Mouse (Mus musculus): ENCODE measurements at regions not wholly inside any gene's neighbourhood (a gene's known extent, or its start where the extent isn't known, plus 50 kb on each side); places are given as distances from the start of the nearest gene placed in this dataset.
A peak's percentile ranks its signal among the peaks of the same experiment; 100 is the strongest.

DNA sequence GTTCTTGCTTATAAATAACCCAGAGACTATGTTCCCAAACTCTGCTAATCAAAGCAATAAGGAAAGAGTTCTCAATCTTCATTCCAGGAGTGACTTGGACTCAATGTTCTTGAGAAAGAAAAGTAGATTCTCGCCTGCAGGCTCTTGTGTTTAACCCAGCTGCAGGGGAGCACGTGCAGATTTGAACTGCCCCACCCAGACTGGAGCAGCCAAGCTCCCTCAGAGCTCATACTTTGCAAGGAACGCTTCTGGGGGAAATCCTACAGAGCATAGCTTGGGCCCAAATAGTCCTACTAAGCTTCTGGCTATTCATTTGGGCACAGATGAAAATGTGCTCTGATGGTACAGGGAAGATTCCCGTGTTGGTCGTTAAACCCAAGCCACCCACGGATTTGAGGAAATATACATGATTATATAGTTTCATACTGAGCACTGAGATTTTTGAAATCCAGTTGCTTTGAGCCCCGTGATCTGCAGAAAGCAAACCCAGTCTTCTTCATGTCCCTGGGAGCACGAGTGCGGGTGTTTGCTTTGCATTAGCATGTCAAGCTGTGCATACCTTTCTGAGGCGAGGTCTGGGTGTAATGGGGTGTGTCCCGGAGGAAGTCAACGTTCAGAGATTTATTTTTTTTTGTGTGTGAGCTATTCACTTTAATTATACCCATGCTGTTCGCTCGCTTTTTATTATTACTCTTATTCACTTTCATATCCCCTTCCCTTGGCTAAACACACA, 99.1 kb upstream of the Trp63 start:
- no peak for DNase-seq (ENCODE audit: low read depth)

DNA sequence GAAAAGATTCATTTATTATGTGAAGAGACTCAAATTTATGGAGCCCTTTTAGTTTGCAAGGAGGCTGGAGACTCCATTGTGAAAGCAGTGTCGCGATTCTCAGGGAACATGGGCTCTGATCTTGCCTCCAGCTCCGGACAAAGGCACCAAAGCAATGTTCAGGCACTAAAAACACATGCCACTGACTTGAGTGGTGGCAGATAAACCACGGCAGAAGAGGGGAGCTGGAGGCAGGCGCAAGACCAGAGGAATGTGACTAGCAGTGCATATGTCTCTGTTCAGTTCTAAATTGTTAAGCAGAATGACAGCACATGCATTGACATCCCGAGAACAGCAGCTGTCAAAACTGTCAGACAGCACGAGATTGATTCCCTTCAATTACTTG, 98.5 kb upstream of the Trp63 start:
- no peak for DNase-seq (ENCODE audit: low read depth)

DNA sequence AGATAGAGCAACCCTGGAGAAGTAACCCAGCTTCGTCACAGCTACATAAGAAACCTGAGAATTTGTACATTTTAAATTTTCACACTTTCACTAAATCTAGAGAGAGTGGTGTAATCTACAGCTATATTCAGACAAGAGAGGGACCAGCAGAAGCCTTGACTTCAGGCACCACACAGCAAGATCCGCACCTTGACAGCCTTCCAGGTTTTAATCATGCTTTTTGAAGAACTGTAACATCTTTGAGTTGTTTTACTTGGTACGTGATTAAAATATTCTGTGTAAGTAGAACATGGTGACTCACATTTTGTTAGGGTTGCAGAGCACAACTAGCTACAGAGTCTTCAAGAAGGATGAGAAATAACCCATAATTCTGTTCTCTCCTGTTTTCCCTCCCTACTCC, 97.6 kb upstream of the Trp63 start:
- DNase-seq (ENCODE audit: low read depth), result no peak

DNA sequence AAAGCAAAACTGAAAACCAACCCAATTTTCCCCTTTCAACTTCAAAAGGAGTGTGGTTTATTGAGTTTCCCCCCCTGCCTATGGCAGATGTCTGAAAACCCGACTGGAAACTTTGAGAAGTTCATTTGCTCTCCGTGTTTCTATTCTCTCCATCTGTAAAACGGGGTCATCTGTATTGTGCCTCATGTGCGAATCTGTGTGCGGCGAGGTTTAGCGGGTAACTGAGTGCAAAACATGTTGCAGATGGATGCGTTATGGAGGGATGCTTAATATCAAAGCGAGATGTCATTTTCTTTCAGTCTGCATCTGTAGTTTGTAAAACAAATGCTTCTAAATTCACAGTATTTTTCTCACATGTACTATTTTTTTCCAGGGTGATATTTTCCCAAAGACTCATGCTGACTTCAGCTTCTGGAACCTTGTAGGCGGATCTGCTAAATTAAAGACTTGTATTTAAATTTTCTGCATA, 95.7 kb upstream of the Trp63 start:
- peak; percentile 29 for DNase-seq (ENCODE audit: low read depth)

DNA sequence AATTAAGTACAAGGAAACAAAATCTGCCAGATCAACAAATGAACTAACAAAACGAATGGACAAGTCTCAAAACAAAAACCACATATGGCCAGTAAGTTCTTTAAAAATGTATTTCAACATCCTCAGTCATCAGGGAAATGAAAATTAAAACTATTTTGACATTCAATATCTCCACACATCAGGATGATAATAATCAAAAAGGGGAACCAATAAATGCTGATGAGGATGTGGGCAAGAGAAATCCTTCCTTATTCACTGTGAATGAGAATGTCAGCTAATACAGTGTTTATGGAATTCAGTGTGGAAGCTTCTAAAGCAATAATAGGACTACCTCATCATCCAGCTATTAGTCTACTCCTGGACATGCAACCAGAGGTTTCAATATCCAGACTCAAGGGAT, 86.1 kb upstream of the Trp63 start:
- DNase-seq (ENCODE audit: low read depth), result no peak

DNA sequence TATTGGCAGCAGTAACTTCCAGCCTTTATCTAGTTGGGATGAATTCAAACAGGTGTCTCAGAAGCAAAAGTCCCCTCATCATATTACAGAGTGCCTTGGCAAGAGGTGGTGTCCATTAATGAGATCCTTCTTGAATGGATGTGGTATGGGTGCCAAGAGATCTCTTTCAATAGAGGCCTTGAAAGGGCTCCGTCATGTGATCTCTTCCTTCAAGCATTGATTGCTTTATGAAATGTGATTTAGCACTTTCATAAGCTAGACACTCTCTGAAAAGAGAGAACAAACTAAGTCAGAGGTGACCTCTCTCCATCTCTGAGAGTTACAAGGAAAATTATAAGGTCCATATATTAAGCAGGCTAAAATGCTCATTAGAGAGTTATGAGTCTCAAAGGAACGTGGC, 80.4 kb upstream of the Trp63 start:
- no peak for DNase-seq (ENCODE audit: low read depth)

DNA sequence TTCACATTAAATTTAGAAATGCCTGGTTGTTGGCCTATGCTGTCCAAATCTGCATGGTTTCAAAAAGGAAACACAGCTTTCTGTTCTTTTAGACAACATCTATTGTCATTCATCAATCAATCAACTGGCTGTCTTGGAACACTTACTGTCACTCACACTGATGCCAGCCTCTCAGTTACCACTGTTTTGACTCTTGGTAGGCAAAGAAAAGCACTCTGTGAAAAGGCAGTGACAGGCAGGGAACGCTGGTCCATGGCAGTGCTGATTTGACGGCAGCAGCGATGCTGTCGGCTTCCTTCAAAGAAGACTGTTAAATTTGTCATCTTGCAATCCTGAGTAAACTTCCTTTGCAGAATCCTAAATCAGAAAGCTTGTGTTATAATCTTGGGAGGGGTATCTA, 68.3 kb upstream of the Trp63 start:
- DNase-seq (ENCODE audit: low read depth), result no peak

DNA sequence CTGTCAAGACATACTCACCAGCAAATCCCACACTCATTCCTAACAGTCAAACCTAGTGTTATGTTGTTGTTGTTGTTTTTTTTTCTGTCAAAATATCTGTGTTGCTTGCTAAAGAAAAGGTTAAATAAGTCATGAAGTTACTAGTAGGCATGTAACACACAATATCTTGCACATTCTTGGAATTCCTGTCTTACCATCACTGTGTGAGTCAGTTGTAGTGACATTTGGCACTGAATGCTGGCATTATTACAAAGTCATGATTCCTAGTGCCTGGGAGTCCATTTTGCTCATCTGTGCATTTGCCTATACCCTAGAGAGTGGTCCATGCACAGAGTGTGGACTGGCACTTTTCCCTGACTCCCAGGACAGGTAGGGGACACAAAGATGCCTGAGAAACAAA, 67.9 kb upstream of the Trp63 start:
- no peak for DNase-seq (ENCODE audit: low read depth)

DNA sequence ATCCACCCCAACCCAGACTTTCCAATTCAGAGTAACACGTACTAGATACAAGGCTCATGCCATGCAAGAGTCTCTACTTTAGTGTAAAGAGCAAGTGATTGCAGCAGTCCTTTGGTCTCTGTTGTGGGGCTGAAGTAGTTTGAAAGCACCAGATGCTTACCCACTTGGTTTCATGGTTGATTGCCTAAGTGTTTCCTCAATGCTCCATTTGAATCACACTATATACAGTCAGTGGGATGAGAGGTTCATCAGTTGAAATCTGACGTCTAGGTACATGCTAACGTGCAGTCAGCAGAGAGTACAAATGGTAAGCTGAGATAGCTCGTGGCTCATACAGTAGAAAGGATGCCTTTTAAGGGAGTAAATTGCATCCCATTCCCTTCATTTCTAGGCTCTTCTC, 64.7 kb upstream of the Trp63 start:
- no peak for DNase-seq (ENCODE audit: low read depth)

DNA sequence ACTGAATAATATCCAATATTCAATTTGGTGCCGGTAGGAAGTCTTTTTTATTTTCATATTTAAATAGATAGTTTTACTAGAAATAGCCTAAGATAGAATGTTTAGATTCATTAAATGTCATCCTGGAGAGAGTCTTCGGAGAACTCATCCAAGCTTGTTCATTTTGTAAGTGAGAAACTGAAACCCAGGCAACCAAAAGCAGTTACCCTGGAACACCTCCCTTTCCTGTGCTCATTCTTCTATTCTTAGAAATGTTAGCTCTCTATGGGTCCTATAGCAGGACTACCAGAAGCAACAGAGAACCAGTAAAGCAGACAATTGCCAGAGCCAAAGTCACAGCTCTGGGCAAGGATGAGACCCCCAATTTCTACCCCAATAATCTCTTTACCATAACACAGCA, 60.9 kb upstream of the Trp63 start:
- no peak for DNase-seq (ENCODE audit: low read depth)

DNA sequence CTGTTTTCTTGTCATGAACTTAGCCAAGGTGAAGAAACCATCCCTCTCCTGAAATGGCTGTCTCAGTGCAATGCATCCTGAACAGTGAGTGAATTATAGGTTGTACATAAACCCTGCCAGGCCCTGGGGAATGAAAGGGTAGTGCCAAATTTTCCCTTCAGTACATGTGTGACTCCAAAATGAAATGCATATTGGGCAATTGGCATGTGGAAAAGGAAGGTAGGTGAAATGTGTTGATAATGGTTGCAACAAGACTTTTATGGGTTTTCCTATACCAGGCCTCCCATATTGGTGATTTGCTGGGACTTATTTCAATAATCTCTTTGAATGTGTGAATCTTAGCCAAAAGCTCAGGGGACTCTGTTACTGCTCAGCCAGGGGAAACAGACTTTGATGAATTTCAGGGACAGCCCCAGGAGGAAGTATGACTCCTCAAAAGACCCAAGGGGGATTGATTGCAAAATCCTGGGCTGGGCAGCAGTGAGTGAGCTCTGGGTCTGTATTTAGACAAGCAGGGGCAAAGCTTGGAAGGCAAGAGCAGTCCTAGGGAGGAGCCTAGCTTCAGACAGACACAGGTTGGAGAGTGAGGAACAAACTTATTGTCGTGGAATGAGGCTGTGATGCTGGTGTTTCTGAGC, 59.5 kb upstream of the Trp63 start:
- no peak for DNase-seq (ENCODE audit: low read depth)

DNA sequence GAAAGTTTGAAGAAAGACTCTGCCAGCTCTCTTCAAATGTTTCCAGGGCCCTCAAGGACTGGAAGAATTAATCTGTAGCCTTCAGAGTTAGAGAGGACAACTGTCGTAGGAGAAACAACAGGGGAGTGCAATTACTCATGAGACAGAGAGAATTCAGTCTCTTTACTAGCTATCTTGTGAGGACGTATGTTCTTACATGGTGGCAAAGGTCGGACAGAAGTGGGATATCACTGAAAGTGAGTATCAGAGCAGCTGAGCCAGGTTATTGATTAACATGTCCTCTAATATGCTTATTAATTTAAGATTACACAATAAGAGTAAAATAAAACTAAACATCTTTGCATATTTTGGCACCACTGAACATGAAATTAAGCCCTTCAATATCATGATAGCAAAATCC, 53.8 kb upstream of the Trp63 start:
- no peak for DNase-seq (ENCODE audit: low read depth)

DNA sequence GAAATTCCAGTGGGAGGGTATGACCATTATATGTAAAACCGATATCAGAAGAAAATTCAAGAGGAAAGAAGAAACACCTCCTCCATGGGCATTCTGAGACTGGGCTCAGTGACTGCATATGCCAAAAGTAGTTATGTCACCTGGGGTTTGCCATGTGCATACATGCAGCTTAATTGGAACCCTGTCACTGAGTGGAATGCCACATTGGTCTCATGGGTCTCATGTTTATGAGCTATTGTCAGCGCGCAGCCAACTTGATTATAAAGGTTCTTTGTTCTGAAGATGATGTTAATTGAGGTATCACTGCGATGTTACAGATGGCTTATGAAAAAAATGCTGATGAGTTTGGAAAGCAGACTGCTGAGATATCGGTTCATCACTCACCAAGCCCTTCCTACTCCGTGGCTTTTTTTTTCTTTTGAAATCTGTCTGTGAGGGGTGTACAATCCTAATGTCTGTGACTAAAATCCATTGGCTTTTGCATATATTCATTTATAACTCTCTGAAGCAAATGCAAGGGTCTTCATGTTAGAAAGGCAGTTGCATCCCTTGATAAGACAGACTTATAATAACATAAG, 52.3 kb upstream of the Trp63 start:
- DNase-seq (ENCODE audit: low read depth), result no peak

Measured in induced T-regulatory cell, adult 2 months (primary cell).